Mouse (Mus musculus): Measurements from ENCODE around the gene Trim63.

The Trim63 gene

DNA sequence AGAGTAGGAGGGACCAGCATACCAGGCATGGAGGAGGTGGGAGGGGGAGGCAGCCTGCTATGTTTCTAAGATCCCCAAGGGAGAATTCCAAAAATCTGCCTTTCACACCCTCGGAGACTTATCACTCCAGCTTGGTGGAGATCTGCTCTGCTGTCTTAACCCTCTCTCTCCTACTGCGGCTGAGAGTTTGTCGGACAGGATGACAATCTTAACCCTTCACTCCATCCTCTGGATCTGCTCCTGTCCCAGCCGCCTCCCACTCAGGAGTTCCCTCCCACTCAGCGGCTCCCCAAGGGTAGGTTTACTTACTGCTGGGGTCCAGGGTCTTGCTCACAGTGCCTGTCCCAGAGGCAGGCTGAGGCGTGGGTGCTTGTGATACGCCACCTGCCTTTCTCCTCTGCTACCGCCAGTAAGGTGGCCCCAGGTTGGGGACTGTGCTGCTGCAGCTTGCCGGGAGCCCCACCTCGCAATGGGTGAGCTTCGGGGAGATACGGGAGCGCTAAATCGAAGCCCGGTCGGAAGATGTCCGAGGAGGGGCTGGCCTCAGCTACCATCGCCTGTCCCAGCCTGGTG, 55.8 kb downstream of the Trim63 start:
- DNase-seq (ENCODE audit: low read depth) = peak; percentile 47

DNA sequence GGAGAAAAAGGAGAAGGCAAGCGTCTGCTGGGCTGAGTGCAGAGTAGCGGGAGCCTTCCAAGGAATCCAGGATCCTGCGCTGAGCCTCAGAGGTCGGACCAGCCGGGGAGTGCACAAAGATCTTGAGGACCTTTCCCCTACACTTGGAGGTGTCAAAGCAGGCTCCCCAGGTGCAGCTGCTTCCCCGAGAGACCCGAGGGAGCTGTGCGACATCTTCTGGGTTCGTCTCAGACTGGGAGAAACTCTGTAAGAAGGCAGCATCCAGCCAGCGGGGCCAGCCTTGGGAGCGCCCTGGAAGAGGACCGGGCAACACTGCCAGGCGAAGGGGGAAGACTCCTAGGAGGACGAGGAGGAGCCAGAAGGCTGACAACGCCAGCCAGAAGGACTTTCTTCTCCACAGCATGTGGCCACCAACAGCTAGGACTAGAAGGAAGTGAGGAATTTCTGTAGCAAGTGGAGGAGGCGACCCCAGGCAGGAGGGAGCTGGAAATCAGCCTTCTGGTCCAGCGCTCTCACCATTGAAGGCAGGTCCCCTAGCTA, 56.5 kb downstream of the Trim63 start:
- peak; percentile 42 for DNase-seq (ENCODE audit: low read depth)

DNA sequence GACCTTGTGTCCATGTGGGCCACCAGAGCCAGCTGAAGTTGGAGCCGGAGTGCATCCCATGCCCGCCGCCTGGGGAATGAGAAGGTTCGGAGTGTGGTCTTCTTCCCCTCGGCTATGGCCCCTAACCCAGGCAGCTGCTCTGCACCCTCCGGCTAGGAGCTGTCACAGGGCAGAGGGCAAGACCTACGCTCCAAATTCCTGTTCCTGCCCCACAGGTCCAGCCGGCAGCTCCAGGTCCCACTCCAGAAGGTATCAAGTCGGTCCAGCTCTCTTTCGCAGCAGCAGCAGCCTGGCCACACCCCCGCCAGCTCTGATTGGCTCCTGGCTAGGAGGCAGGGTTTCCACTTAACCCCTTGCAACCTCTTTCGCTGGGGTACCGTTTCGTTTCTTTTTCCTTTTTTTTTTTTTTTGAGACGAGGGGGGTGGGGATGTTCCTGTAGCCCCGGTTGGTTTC, 57.4 kb downstream of the Trim63 start:
- DNase-seq (ENCODE audit: low read depth) = peak; percentile 72

DNA sequence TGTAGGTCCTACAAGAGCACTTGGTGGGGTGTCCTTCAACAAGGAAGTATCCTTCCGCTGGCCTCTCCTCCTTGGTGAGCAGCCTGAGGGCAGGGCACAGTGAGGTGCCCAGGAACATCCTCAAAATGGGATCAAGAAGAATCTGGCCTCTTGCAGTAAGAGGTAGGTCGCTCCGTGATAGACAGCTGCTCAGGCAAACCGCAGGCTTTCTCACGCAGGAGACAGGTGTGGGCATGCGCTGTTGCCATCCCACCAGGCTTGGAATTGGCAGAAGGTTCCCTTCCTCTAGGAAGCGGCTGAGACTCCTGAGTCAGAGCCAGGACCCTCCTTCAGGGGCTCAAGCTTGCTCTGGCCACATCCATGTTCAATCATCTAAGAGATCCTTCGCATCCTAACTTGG, 58.4 kb downstream of the Trim63 start:
- DNase-seq (ENCODE audit: low read depth) = no peak

DNA sequence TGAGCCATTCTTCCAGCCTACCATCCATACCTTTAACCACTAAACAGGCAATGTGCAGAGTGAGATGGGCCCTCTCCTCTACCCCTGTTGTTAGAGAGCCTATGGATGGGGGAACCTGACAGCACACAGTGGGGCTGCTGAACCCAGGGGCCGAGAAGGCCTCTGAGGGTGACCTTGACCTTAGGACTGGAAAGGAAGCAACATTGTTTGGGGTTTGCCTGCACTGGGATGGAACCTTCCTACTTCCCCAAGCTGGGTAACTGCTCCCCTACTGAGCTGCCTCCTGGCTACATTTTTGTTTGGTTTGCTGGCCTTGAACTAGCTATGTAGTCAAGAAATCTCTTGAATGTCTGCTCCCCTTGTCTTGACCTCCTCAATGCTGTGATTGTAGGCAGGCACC, 59.4 kb downstream of the Trim63 start:
- no peak for DNase-seq (ENCODE audit: low read depth)

DNA sequence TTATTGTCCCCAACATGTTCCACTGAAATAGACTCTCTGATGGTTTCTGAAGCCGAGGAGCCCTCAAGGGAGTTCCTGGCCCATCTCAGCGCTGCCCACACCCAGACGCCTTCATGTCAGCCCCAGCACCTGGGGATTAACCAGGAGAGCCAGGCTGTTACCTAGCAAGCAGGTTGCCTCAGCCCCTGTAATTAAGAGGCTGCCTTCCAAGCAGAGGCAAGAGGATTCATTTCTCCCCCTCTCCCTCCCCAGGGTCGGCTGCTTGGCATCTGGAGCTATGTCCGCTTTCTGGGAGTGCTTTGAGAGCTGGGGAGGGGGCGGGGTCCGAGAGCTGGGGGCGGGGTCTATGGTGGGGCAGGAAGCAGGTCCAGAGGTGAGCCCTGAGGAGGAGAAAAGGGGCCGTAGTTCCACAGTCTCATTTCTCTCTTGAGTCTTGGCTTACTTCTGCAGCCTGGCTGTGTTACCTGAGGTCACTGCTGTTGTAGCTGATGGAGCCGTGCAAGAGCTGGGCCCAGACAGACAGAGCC, 63.2 kb downstream of the Trim63 start:
- no peak for DNase-seq (ENCODE audit: low read depth)
